Mouse (Mus musculus) lung, adult 2 months (tissue): ENCODE data around the gene Lhfpl2.

Source experiments
- CTCF ChIP-seq: fragments of 200-500 bp; IDR thresholded peaks from 2 replicates; pipeline ENCODE4 v1.5.1; 2011; ENCODE audit warnings: mild to moderate bottlenecking, low read length, control low read depth; ENCODE audit not compliant: insufficient read depth
- POLR2A ChIP-seq: fragments of 200-500 bp; IDR thresholded peaks from 2 replicates; pipeline ENCODE4 v1.6.1; 2011; ENCODE audit warnings: low read depth, mild to moderate bottlenecking, control low read depth, low read length, borderline replicate concordance; ENCODE audit errors: extremely low read depth

GRCm38 (mm10) chr13:94149006-94149405 lies 91.4 kb downstream of the Lhfpl2 start:
- TF ChIP-seq CTCF (no peak), POLR2A (no peak)
